Mouse (Mus musculus): ENCODE measurements around the gene Bahcc1.

DNA sequence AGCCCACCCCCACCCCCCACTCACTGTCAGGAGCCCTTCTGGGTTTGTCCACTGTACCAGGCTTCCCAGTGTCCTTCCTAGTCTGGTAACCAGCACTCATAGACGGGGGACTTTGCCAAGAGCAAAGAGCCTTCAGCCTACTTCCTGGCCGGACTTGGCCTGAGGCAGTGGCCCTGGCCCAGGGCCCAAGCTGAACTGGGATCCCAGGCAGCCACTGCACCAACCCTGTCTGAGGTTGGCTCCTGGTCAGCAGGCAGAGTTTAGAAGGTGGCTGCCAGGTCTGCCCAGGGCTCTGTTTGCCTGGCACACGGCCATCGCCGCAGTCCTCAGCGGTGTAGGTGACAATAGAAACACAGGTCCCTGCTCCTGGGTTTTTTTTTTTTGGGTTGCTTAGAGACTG, 22.3 kb downstream of the Bahcc1 start:
- no peak for TF ChIP-seq CTCF (IDR thresholded peaks at IDR 0.05; ENCODE audit: low read depth, low read length)
- TF ChIP-seq POLR2A (IDR thresholded peaks at IDR 0.05; ENCODE audit: extremely low read depth, insufficient read depth, low read length): no peak

Measured in liver, adult 2 months (tissue).